Mouse (Mus musculus) layer of hippocampus, adult 6 months (tissue): ENCODE measurements around the gene Ncaph2. TPM values are rescaled to one million over a fixed set of nuclear protein-coding genes. Genes with fewer than 3 reads are reported as not detected.

Source experiments
- long read RNA-seq, 2 experiments: library from polyadenylated mRNA; unstranded; transcript quantifications; one replicate each; pipeline ENCODE4 v2.0.0; 2019 to 2020
- microRNA-seq: library from miRNA; unstranded; fragments of <30 nt; microRNA quantifications from one replicate; pipeline ENCODE4 v1.2.0, GENCODE M21; 2020
- polyA plus RNA-seq: library from polyadenylated mRNA; unstranded; fragments of <200 nt; fragmentation: Nextera tagmentation; gene quantifications from 2 replicates; pipeline ENCODE4 v1.2.3, GENCODE M21; 2021

The Ncaph2 gene
- polyA plus RNA-seq: 68.4 and 73.8 TPM in 2 replicates
- long read RNA-seq, experiment 1, transcript Ncaph2-201 (20 exons, 3,223 nt): minor isoform, 7 of 173 reads
- long read RNA-seq, experiment 1, transcript Ncaph2-202 (20 exons, 3,299 nt): major isoform, 92 of 173 reads
- long read RNA-seq, experiment 1, transcript Ncaph2-209 (20 exons, 3,255 nt): minor isoform, 16 of 173 reads
- long read RNA-seq, experiment 1, transcript Ncaph2-203 (20 exons, 3,302 nt): minor isoform, 20 of 173 reads
- long read RNA-seq, experiment 1, partial matches to known transcripts: 24 of 173 reads
- long read RNA-seq, experiment 1, other reads (novel, unspliced or antisense): 13 of 173 reads
- long read RNA-seq, experiment 2, transcript Ncaph2-209 (20 exons, 3,255 nt): minor isoform, 75 of 642 reads
- long read RNA-seq, experiment 2, transcript Ncaph2-202 (20 exons, 3,299 nt): major isoform, 347 of 642 reads
- long read RNA-seq, experiment 2, transcript Ncaph2-203 (20 exons, 3,302 nt): minor isoform, 89 of 642 reads
- long read RNA-seq, experiment 2, transcript Ncaph2-201 (20 exons, 3,223 nt): minor isoform, 30 of 642 reads
- long read RNA-seq, experiment 2, partial matches to known transcripts: 16 of 642 reads
- long read RNA-seq, experiment 2, other reads (novel, unspliced or antisense): 84 of 642 reads

GRCm38 (mm10) chr15:89355241-89356187 is at the start of gene Ncaph2, which contains the start of gene Lmf2:
Ncaph2 (plus strand) TSS chr15:89355719.
Lmf2 (minus strand) TSS chr15:89355659.

GRCm38 (mm10) chr15:89315190-89315731 is 40.3 kb upstream of the Ncaph2 start, which contains the start of gene Sbf1:
Sbf1 (minus strand) TSS chr15:89315311.

GRCm38 (mm10) chr15:89322670-89323522 is 32.6 kb upstream of the Ncaph2 start, which contains the start of gene Adm2:
Adm2 (plus strand) TSS chr15:89322720.

DNA sequence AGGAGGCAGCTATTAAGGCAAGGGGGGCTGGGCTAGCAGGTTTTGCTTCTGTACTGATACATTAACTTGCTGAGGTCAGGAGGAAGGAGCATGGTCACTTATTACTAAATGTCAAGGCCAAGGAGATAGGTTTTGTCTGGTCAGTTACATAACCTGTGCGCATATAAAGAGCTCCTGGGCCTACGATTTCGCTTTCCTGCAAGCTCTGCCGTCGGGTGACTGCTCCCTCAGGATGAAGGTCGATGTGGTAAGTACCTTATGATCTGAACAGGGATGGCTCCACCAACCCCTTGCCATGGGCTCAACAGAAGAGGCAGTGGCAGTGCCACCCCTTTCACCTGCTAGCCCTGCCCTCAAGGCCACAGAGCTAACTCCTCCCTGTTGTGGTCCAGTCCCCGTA is 21.2 kb upstream of the Ncaph2 start, which contains the start of gene Miox:
Gene Miox (plus strand): TSS at position 128 of the 400 bp plus-strand sequence.

DNA sequence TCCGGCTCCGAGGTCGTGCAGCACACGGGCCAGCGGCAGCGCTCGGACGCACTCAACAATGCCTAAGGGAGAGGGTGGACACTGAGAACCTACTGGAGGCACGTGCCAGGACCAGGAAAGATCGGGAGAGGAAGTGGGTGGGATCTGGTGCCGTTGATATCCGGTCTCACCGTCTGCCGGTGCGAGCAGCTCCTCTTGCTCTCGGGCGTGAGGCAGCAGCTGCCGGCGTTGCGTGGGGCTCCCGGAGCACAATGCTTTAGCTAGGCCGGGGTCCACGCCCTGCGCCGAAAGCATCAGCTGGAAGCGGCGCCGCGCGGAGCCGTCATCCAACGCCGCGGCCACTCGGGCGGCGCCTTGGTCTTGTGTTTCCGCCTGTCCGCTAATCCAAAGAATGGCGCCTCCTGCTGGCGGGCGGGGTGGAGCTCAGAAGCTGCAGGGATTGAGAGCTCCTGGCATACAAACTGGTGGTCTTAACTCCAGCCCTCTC is 18.3 kb downstream of the Ncaph2 start, which contains the start of gene Sco2:
Gene Sco2 (minus strand): TSS at position 85 of the 487 bp plus-strand sequence.

GRCm38 (mm10) chr15:89376957-89377356 is 21.4 kb downstream of the Ncaph2 start, which contains the start of gene Tymp:
Tymp (minus strand) TSS chr15:89377039.

DNA sequence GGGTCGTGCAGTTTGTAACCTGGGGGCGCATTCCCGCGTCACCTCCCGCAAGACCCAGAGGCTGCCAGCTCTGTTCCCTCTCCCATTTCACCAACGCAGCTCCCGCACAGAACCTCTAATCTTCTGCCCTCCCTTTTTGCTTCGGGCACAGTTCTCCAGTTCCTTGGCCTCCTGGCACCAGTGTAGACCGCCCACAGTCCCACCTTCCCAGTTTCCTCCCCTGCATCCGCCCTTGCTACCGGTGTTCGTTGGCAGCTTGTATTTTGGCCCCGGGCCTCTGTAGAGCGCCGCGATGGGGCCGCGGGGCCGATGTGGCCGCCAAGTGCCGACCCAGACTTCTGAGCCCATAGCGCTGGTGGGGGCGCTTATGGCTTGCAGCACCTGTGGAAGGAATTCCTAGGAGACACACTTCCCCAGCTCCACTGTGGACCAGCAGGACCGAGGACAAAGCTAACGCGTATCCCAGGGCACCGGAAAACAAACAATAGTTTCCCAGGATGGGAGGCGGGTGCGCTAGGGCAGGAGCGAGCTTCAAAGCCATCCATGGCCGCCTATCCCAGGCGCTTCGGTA is 23.4 kb downstream of the Ncaph2 start, which contains the start of gene Odf3b:
Gene Odf3b (minus strand): TSS at position 452 of the 571 bp plus-strand sequence.

GRCm38 (mm10) chr15:89384617-89385016 is 29.1 kb downstream of the Ncaph2 start, which contains the start of gene Klhdc7b:
Klhdc7b (plus strand) TSS chr15:89384917.

GRCm38 (mm10) chr15:89410118-89410517 is 54.6 kb downstream of the Ncaph2 start, which contains the start of gene Syce3:
Syce3 (minus strand) TSS chr15:89410503.

Small RNA genes lying within 50 kb of the gene (microRNA-seq; reads per million reads assigned to microRNA genes)
- gene Mir6959: 7.7 reads per million, percentile 27 among the genes with 10 or more reads in this experiment

Other genes with a start within 250 kb of the Ncaph2 start
- 2.8 and 2.9 TPM in 2 replicates for gene Tubgcp6, start 232.6 kb upstream of the Ncaph2 start, polyA plus RNA-seq
- 4.4 and 4.5 TPM in 2 replicates for gene Hdac10, start 227.0 kb upstream of the Ncaph2 start, polyA plus RNA-seq
- gene Mapk12, start 215.0 kb upstream of the Ncaph2 start, polyA plus RNA-seq: 2.2 and 2.5 TPM in 2 replicates
- gene Mapk11, start 206.1 kb upstream of the Ncaph2 start, polyA plus RNA-seq: 7.8 and 10.5 TPM in 2 replicates
- gene Plxnb2, start 174.9 kb upstream of the Ncaph2 start, polyA plus RNA-seq: 17.0 and 24.8 TPM in 2 replicates
- 11.3 and 11.9 TPM in 2 replicates for gene Dennd6b, start 159.2 kb upstream of the Ncaph2 start, polyA plus RNA-seq
- gene Ppp6r2, start 144.2 kb upstream of the Ncaph2 start, polyA plus RNA-seq: 91.7 and 92.3 TPM in 2 replicates
- gene Sbf1, start 40.4 kb upstream of the Ncaph2 start, polyA plus RNA-seq: 100 and 139 TPM in 2 replicates
- not detected in 2 replicates for gene Adm2, start 33.0 kb upstream of the Ncaph2 start, polyA plus RNA-seq
- not detected in 2 replicates for gene Miox, start 21.3 kb upstream of the Ncaph2 start, polyA plus RNA-seq
- 9.0 and 10.3 TPM in 2 replicates for gene Lmf2, start 60 bp upstream of the Ncaph2 start, polyA plus RNA-seq
- gene Sco2, start 18.1 kb downstream of the Ncaph2 start, polyA plus RNA-seq: 53.7 and 59.4 TPM in 2 replicates
- gene Tymp, start 21.3 kb downstream of the Ncaph2 start, polyA plus RNA-seq: 5.7 and 7.5 TPM in 2 replicates
- gene Odf3b, start 23.6 kb downstream of the Ncaph2 start, polyA plus RNA-seq: 4.6 and 7.3 TPM in 2 replicates
- gene Klhdc7b, start 29.2 kb downstream of the Ncaph2 start, polyA plus RNA-seq: 0.18 and 0.36 TPM in 2 replicates
- gene Syce3, start 54.8 kb downstream of the Ncaph2 start, polyA plus RNA-seq: not detected in 2 replicates
- gene Cpt1b, start 70.1 kb downstream of the Ncaph2 start, polyA plus RNA-seq: 0.16 and 0.46 TPM in 2 replicates
- gene C730034F03Rik, start 73.9 kb downstream of the Ncaph2 start, polyA plus RNA-seq: 2.9 and 3.1 TPM in 2 replicates
- not detected in 2 replicates for gene Gm44502, start 74.0 kb downstream of the Ncaph2 start, polyA plus RNA-seq
- gene Chkb, start 74.2 kb downstream of the Ncaph2 start, polyA plus RNA-seq: 26.6 and 31.1 TPM in 2 replicates
- gene Mapk8ip2, start 98.2 kb downstream of the Ncaph2 start, polyA plus RNA-seq: 48.0 and 53.4 TPM in 2 replicates
- gene Arsa, start 121.7 kb downstream of the Ncaph2 start, polyA plus RNA-seq: 20.7 and 22.6 TPM in 2 replicates
- 3.9 and 5.5 TPM in 2 replicates for gene Shank3, start 143.9 kb downstream of the Ncaph2 start, polyA plus RNA-seq
- gene Acr, start 212.6 kb downstream of the Ncaph2 start, polyA plus RNA-seq: 0.19 TPM in 1 of 2 replicates, not detected in the other
- gene Rabl2, start 236.2 kb downstream of the Ncaph2 start, polyA plus RNA-seq: 16.6 and 19.0 TPM in 2 replicates